Mouse (Mus musculus) cerebellum, adult 2 months (tissue): ENCODE data around the gene Defb47. TPM values are rescaled to one million over a fixed set of nuclear protein-coding genes. Genes with fewer than 3 reads are reported as not detected.

Source experiments
- DNase-seq, 2 experiments: peaks; one replicate each; pipeline ENCODE4 v3.0.0; 2021
- H3K27ac ChIP-seq: fragments of 200-500 bp; 2 replicates; pipeline ENCODE4 v1.5.1; 2012; ENCODE audit warnings: low read length, control low read depth, inconsistent platforms; ENCODE audit not compliant: insufficient read depth
- H3K27me3 ChIP-seq: fragments of 200-500 bp; 2 replicates; pipeline ENCODE4 v1.6.1; 2012; ENCODE audit warnings: inconsistent platforms, mild to moderate bottlenecking, low read length, moderate library complexity; ENCODE audit not compliant: control insufficient read depth, insufficient read depth
- H3K4me1 ChIP-seq: fragments of 200-500 bp; 2 replicates; pipeline ENCODE4 v1.6.1; 2011; ENCODE audit warnings: low read length; ENCODE audit not compliant: control insufficient read depth, insufficient read depth
- H3K4me3 ChIP-seq: fragments of 200-500 bp; replicated peaks from 2 replicates; pipeline ENCODE3; 2011; ENCODE audit warnings: mild to moderate bottlenecking, low read depth, low read length, control low read depth; ENCODE audit not compliant: insufficient read depth
- CTCF ChIP-seq: fragments of 200-500 bp; IDR thresholded peaks from 2 replicates; pipeline ENCODE4 v1.5.1; 2011; ENCODE audit warnings: low read depth, mild to moderate bottlenecking, control low read depth, low read length, moderate library complexity, borderline replicate concordance; ENCODE audit not compliant: insufficient read depth
- POLR2A ChIP-seq: fragments of 200-500 bp; IDR thresholded peaks from 2 replicates; pipeline ENCODE4 v1.6.1; 2011; ENCODE audit warnings: low read length, control low read depth, borderline replicate concordance; ENCODE audit not compliant: insufficient read depth
- WGBS: fragments of 180-500 bp; shearing (Covaris S2); methylation state at CpG from one replicate; pipeline ENCODE4 v1.1.7; 2018; 5-methylcytosine and 5-hydroxymethylcytosine counted together
- polyA plus RNA-seq: library from polyadenylated mRNA; depleted of rRNA; stranded (reverse); fragments of >200 nt; gene quantifications from 2 replicates; pipeline ENCODE4 v1.2.3, GENCODE M21; 2012; rRNA removed

Defb47 gene
- polyA plus RNA-seq, 1 experiment: 1.4 TPM

DNA sequence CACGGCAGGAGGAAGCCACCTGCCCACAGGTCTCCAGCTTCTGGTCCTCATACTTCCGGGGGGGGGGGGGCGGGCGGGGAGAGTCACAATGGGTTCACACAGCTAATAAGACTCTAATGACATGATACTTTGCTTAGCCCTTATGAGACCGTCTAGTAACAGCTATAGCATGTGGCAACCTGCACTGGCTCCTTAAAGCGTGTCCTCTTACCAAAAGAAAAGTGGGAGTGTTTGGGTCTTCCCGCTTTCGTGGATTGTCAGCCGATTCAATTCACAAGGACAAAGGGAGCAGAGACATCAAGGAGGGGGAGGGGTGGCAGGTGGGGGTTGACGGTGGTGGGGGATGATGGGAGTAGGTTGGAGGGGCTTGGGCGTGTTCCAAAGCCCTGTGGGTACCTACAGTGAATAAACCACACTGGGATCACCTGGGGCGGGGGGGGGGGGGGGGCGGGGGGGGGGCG lies 52.1 kb downstream of the Defb47 start, which contains the start of gene Defb30:
Defb30 (minus strand) TSS at position 51 of the 461 bp plus-strand sequence.
- Histone ChIP-seq H3K27me3 (no peaks in the 10 kb centered on the region), H3K27ac (no peak within 1 kb of the TSS), H3K4me3 (no peak within 1 kb of the TSS), H3K4me1 (peaks cover 3% of the 10 kb centered on the region; the same call in 1 of the 2 replicates)
- WGBS: 59% methylated on average over 11 of the region's 14 CpGs
- no peak for TF ChIP-seq POLR2A
- no peak for TF ChIP-seq CTCF
- DNase-seq: no peak

Other genes starting within 250 kb of the Defb47 start
- gene Ints6, start 236.9 kb upstream of the Defb47 start, polyA plus RNA-seq: 13.1 and 15.1 TPM in 2 replicates
- gene Wdfy2, start 160.4 kb upstream of the Defb47 start, polyA plus RNA-seq: 15.1 and 15.8 TPM in 2 replicates
- gene Defb48, start 13.6 kb upstream of the Defb47 start, polyA plus RNA-seq: not detected in 2 replicates
- gene Defb43, start 13.7 kb downstream of the Defb47 start, polyA plus RNA-seq: not detected in 2 replicates
- 6.5 and 8.1 TPM in 2 replicates for gene Defb42, start 48.9 kb downstream of the Defb47 start, polyA plus RNA-seq
- gene Defb30, start 51.9 kb downstream of the Defb47 start, polyA plus RNA-seq: not detected in 2 replicates